Mouse (Mus musculus) testis, adult 2 months (tissue): ENCODE results near the gene Gm10256. TPM values are rescaled to one million over a fixed set of nuclear protein-coding genes. Genes with fewer than 3 reads are reported as not detected.
"Not testable (repeated sequence)": the region's sequence is repeated elsewhere in the genome, so short reads cannot be mapped to it uniquely, and the experiment has no call there.

Experiments used
- H3K27ac ChIP-seq: fragments of 200-500 bp; 2 replicates; pipeline ENCODE4 v1.5.1; 2012; ENCODE audit warnings: low read depth, low read length; ENCODE audit not compliant: control insufficient read depth, insufficient read depth
- H3K27me3 ChIP-seq: fragments of 200-500 bp; 2 replicates; pipeline ENCODE4 v1.6.1; 2012; ENCODE audit warnings: mild to moderate bottlenecking, low read length, moderate library complexity; ENCODE audit not compliant: control insufficient read depth, insufficient read depth
- H3K36me3 ChIP-seq: fragments of 200-500 bp; 2 replicates; pipeline ENCODE4 v1.6.1; 2012; ENCODE audit warnings: mild to moderate bottlenecking, low read length; ENCODE audit not compliant: control insufficient read depth, insufficient read depth
- H3K4me1 ChIP-seq: fragments of 200-500 bp; 2 replicates; pipeline ENCODE4 v1.6.1; 2012; ENCODE audit warnings: low read length; ENCODE audit not compliant: control insufficient read depth, insufficient read depth
- H3K4me3 ChIP-seq: fragments of 200-500 bp; 2 replicates; pipeline ENCODE4 v1.5.1; 2012; ENCODE audit warnings: low read depth, mild to moderate bottlenecking, low read length, moderate library complexity, mixed read lengths; ENCODE audit not compliant: control insufficient read depth
- polyA plus RNA-seq: library from polyadenylated mRNA; depleted of rRNA; stranded (reverse); fragments of >200 nt; gene quantifications from 2 replicates; pipeline ENCODE4 v1.2.3, GENCODE M21; 2012; rRNA removed

Gene Gm10256
- not detected in 2 replicates for polyA plus RNA-seq

DNA sequence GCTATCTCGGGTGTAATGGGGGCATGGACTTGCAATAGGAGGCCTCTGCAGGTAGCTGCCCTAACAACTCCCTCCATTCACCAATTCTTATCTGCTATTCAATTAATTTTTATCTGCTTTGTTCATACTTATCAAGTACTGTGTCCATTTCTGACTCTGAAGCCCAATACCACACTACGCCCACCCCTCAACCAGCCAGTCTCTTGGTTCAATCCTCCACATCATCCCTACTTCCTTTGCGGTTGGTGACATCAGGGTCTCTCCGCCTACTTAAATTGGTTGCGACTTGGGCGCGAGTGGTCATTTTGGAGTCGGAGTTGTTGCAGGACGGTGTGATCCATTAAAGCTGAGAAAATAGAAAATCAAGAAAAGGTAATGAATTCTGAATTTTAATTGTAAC, at the start of gene Gm10256, which contains the start of gene Rbmy:
TSS of gene Gm10256 (plus strand) at position 320 of the 400 bp plus-strand sequence.
TSS of gene Rbmy (plus strand) at position 301 of the 400 bp plus-strand sequence.
- not testable (repeated sequence) for H3K36me3 ChIP-seq, H3K4me3 ChIP-seq, H3K4me1 ChIP-seq, H3K27me3 ChIP-seq, H3K27ac ChIP-seq

GRCm38 (mm10) chrY:2796105-2796504, 34.4 kb upstream of the Gm10256 start, which contains the start of gene Gm4064:
Gene Gm4064 (minus strand): TSS chrY:2796205.
- not testable (repeated sequence) for H3K4me1 ChIP-seq, H3K4me3 ChIP-seq, H3K27ac ChIP-seq, H3K27me3 ChIP-seq, H3K36me3 ChIP-seq

DNA sequence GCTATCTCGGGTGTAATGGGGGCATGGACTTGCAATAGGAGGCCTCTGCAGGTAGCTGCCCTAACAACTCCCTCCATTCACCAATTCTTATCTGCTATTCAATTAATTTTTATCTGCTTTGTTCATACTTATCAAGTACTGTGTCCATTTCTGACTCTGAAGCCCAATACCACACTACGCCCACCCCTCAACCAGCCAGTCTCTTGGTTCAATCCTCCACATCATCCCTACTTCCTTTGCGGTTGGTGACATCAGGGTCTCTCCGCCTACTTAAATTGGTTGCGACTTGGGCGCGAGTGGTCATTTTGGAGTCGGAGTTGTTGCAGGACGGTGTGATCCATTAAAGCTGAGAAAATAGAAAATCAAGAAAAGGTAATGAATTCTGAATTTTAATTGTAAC, 70.2 kb downstream of the Gm10256 start, which contains the start of gene Gm10352:
TSS of gene Gm10352 (plus strand) at position 301 of the 400 bp plus-strand sequence.
- H3K36me3 ChIP-seq, H3K4me3 ChIP-seq, H3K27ac ChIP-seq, H3K27me3 ChIP-seq, H3K4me1 ChIP-seq: not testable (repeated sequence)

Other genes starting within 250 kb of the Gm10256 start
- 1.1 and 3.0 TPM in 2 replicates for gene H2al2c, start 231.6 kb upstream of the Gm10256 start, polyA plus RNA-seq
- 1.1 TPM in 2 replicates for gene Sry, start 167.0 kb upstream of the Gm10256 start, polyA plus RNA-seq
- 1.6 and 2.2 TPM in 2 replicates for gene H2al2b, start 110.0 kb upstream of the Gm10256 start, polyA plus RNA-seq
- 0.12 and 0.43 TPM in 2 replicates for gene Gm4064, start 34.5 kb upstream of the Gm10256 start, polyA plus RNA-seq
- not detected in 2 replicates for gene Rbmy, start within 50 bp of the Gm10256 start, polyA plus RNA-seq
- 1.6 and 4.1 TPM in 2 replicates for gene Gm10352, start 70.3 kb downstream of the Gm10256 start, polyA plus RNA-seq
- not detected in 2 replicates for gene Gm29289, start 101.9 kb downstream of the Gm10256 start, polyA plus RNA-seq